Mouse (Mus musculus): ENCODE measurements around the gene Pfn2.
A peak's percentile ranks its signal among the peaks of the same experiment; 100 is the strongest.
"Not testable (repeated sequence)": the region's sequence is repeated elsewhere in the genome, so short reads cannot be mapped to it uniquely, and the experiment has no call there.

Gene Pfn2

GRCm38 (mm10) chr3:57847760-57848185 is at the start of gene Pfn2:
Pfn2 (minus strand) TSS chr3:57848079.
- DNase-seq (ENCODE audit: low spot score), result peak; percentile 65

- DNase-seq (ENCODE audit: low spot score), result no peak
These were observed 35.1 kb upstream of the Pfn2 start for GRCm38 (mm10) chr3:57882945-57883344.

GRCm38 (mm10) chr3:57846912-57847759 is 743 bp downstream of the Pfn2 start:
- peak; percentile 61 for DNase-seq (ENCODE audit: low spot score)

- DNase-seq (ENCODE audit: low spot score), result no peak
These were observed 1.3 kb downstream of the Pfn2 start for GRCm38 (mm10) chr3:57846662-57846911.

GRCm38 (mm10) chr3:57845786-57846661 is 1.9 kb downstream of the Pfn2 start:
- no peak for DNase-seq (ENCODE audit: low spot score)

- DNase-seq (ENCODE audit: low spot score), result no peak
These were observed 4.1 kb downstream of the Pfn2 start for GRCm38 (mm10) chr3:57843775-57844174.

- no peak for DNase-seq (ENCODE audit: low spot score)
These were observed 11.0 kb downstream of the Pfn2 start for GRCm38 (mm10) chr3:57836911-57837310.

GRCm38 (mm10) chr3:57833585-57833984 is 14.3 kb downstream of the Pfn2 start:
- no peak for DNase-seq (ENCODE audit: low spot score)

- no peak for DNase-seq (ENCODE audit: low spot score)
These were observed 22.0 kb downstream of the Pfn2 start for GRCm38 (mm10) chr3:57825866-57826265.

GRCm38 (mm10) chr3:57815447-57815846 is 32.4 kb downstream of the Pfn2 start:
- no peak for DNase-seq (ENCODE audit: low spot score)

- not testable (repeated sequence) for DNase-seq (ENCODE audit: low spot score)
These were observed 52.8 kb downstream of the Pfn2 start for GRCm38 (mm10) chr3:57795071-57795470.

Measured in urinary bladder, postnatal 14 days (tissue).